Mouse (Mus musculus): ENCODE results near the gene Olfr1152. TPM values are rescaled to one million over a fixed set of nuclear protein-coding genes. Genes with fewer than 3 reads are reported as not detected.

The Olfr1152 gene
- polyA plus RNA-seq (2015; fragmentation: Nextera tagmentation; extraction: Ambion mirVana): 0.03 TPM in 1 of 2 replicates, not detected in the other

- no peak for ATAC-seq (ENCODE audit: low FRiP score, low read depth)
- no peak within 1 kb of the TSS for H3K27ac ChIP-seq
- H3K9me3 ChIP-seq: no peaks in the 10 kb centered on the region
- no peaks in the 10 kb centered on the region for H3K36me3 ChIP-seq
- no peaks in the 10 kb centered on the region for H3K4me1 ChIP-seq
- H3K9ac ChIP-seq: no peak within 1 kb of the TSS
- no peak within 1 kb of the TSS for H3K4me3 ChIP-seq
- no peak within 1 kb of the TSS for H3K4me2 ChIP-seq (replicated peaks)
- no peaks in the 10 kb centered on the region for H3K27me3 ChIP-seq
These were observed at the start of gene Olfr1152 for GRCm38 (mm10) chr2:87866192-87866591. TSS of gene Olfr1152 (plus strand) at chr2:87866492.

DNA sequence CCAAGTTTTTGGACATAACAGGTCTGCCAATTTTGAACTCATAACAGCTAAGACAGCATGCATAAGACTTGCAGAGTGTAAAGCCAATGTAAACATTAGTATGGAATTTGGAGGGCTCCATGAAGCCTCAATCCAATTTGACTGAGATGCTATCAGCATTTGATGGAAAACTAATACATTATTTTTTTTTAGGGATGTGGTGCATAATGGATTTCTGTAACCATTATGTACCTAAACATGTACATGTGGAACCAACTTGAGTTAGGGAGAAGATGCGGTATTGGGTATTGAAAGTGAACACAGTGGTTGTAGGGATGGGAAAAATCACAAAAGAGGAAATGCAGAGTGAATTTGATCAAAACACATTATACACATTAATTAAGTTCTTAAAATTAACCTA is 36.1 kb upstream of the Olfr1152 start, which contains the start of gene Olfr1148:
TSS of gene Olfr1148 (plus strand) at position 301 of the 400 bp plus-strand sequence.
- H3K27ac ChIP-seq: no peak within 1 kb of the TSS
- H3K9ac ChIP-seq: no peak within 1 kb of the TSS
- no peaks in the 10 kb centered on the region for H3K27me3 ChIP-seq
- H3K4me2 ChIP-seq (replicated peaks): no peak within 1 kb of the TSS
- no peak within 1 kb of the TSS for H3K4me3 ChIP-seq
- no peak for ATAC-seq (ENCODE audit: low FRiP score, low read depth)
- WGBS: 89% methylated on average over 1 of the region's 1 CpGs
- H3K36me3 ChIP-seq: no peaks in the 10 kb centered on the region
- H3K9me3 ChIP-seq: no peaks in the 10 kb centered on the region; the same call in 1 of the 2 replicates
- H3K4me1 ChIP-seq: no peaks in the 10 kb centered on the region

GRCm38 (mm10) chr2:87843693-87844092 is 22.6 kb upstream of the Olfr1152 start, which contains the start of gene Olfr1150-ps1:
TSS of gene Olfr1150-ps1 (plus strand) at chr2:87843993.
- no peak within 1 kb of the TSS for H3K4me3 ChIP-seq
- no peak within 1 kb of the TSS for H3K4me2 ChIP-seq (replicated peaks)
- no peak within 1 kb of the TSS for H3K27ac ChIP-seq
- no peak for ATAC-seq (ENCODE audit: low FRiP score, low read depth)
- H3K4me1 ChIP-seq: no peaks in the 10 kb centered on the region
- H3K36me3 ChIP-seq: no peaks in the 10 kb centered on the region
- 78% methylated on average over 1 of the region's 1 CpGs for WGBS
- H3K9me3 ChIP-seq: no peaks in the 10 kb centered on the region
- H3K9ac ChIP-seq: no peak within 1 kb of the TSS
- no peaks in the 10 kb centered on the region for H3K27me3 ChIP-seq

DNA sequence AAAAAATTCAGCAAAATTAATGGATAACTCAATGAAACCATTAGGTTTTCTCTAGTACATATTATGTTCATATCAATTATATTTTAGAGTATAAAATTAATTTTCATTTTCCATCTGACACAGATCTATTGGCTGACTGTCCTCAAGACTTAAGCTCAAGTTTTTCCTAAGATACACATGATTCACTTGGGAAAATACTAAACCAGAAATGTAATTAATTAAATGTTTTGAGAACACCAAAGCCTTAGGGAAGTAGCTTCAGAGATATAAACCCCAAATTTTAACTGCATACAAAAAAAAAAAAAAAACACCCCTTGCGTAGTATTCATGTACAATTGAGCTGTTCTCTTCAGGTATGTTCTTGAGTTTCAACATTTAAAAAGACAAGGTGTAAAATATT is 10.7 kb upstream of the Olfr1152 start, which contains the start of gene Olfr1151:
TSS of gene Olfr1151 (plus strand) at position 301 of the 400 bp plus-strand sequence.
- H3K36me3 ChIP-seq: no peaks in the 10 kb centered on the region
- no peak within 1 kb of the TSS for H3K4me3 ChIP-seq
- no peak within 1 kb of the TSS for H3K9ac ChIP-seq
- no peak within 1 kb of the TSS for H3K4me2 ChIP-seq (replicated peaks)
- H3K27me3 ChIP-seq: no peaks in the 10 kb centered on the region
- H3K4me1 ChIP-seq: no peaks in the 10 kb centered on the region
- no peak within 1 kb of the TSS for H3K27ac ChIP-seq
- WGBS: 94% methylated on average over 1 of the region's 1 CpGs
- H3K9me3 ChIP-seq: no peaks in the 10 kb centered on the region
- no peak for ATAC-seq (ENCODE audit: low FRiP score, low read depth)

DNA sequence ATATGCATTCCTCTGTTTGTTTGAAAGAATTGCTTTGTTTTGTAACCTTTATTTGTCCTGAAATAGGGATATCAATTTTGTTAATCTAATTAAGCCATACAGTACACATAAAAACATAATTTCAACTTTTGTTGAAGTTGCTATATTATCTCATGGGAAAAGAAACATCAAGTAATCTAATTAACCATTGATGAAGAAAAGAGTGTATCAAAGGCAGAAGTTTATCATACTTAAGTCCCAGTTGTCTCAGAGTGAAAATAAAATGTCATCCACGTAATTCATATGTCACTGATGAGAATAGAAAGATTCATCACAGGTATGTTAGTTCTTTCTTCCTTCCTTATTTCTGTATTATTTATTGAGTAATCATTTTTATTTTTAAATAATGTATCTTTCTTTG is 28.4 kb downstream of the Olfr1152 start, which contains the start of gene Olfr1153:
TSS of gene Olfr1153 (plus strand) at position 301 of the 400 bp plus-strand sequence.
- H3K9ac ChIP-seq: no peak within 1 kb of the TSS
- H3K27ac ChIP-seq: no peak within 1 kb of the TSS
- no peaks in the 10 kb centered on the region for H3K4me1 ChIP-seq
- H3K9me3 ChIP-seq: no peaks in the 10 kb centered on the region
- ATAC-seq (ENCODE audit: low FRiP score, low read depth): no peak
- WGBS: 72% methylated on average over 1 of the region's 1 CpGs
- no peaks in the 10 kb centered on the region for H3K27me3 ChIP-seq
- no peaks in the 10 kb centered on the region for H3K36me3 ChIP-seq
- H3K4me3 ChIP-seq: no peak within 1 kb of the TSS
- H3K4me2 ChIP-seq (replicated peaks): no peak within 1 kb of the TSS

GRCm38 (mm10) chr2:87905066-87905465 is 38.8 kb downstream of the Olfr1152 start, which contains the start of gene Olfr1154:
TSS of gene Olfr1154 (minus strand) at chr2:87905166.
- H3K27me3 ChIP-seq: no peaks in the 10 kb centered on the region
- ATAC-seq (ENCODE audit: low FRiP score, low read depth): no peak
- no peaks in the 10 kb centered on the region for H3K9me3 ChIP-seq
- WGBS: 77% methylated on average over 1 of the region's 1 CpGs
- H3K4me2 ChIP-seq (replicated peaks): no peak within 1 kb of the TSS
- no peaks in the 10 kb centered on the region for H3K4me1 ChIP-seq
- H3K36me3 ChIP-seq: no peaks in the 10 kb centered on the region
- no peak within 1 kb of the TSS for H3K4me3 ChIP-seq
- H3K9ac ChIP-seq: no peak within 1 kb of the TSS
- no peak within 1 kb of the TSS for H3K27ac ChIP-seq

Other genes with a start within 250 kb of the Olfr1152 start
- gene Olfr1131, start 239.4 kb upstream of the Olfr1152 start, polyA plus RNA-seq (2015; fragmentation: Nextera tagmentation; extraction: Ambion mirVana): not detected in 2 replicates
- gene Olfr1132, start 229.0 kb upstream of the Olfr1152 start, polyA plus RNA-seq (2015; fragmentation: Nextera tagmentation; extraction: Ambion mirVana): not detected in 2 replicates
- gene Olfr1133, start 219.1 kb upstream of the Olfr1152 start, polyA plus RNA-seq (2015; fragmentation: Nextera tagmentation; extraction: Ambion mirVana): not detected in 2 replicates
- not detected in 2 replicates for gene Olfr1134, start 208.0 kb upstream of the Olfr1152 start, polyA plus RNA-seq (2015; fragmentation: Nextera tagmentation; extraction: Ambion mirVana)
- gene Olfr1135, start 192.8 kb upstream of the Olfr1152 start, polyA plus RNA-seq (2015; fragmentation: Nextera tagmentation; extraction: Ambion mirVana): not detected in 2 replicates
- gene Olfr1136, start 172.5 kb upstream of the Olfr1152 start, polyA plus RNA-seq (2015; fragmentation: Nextera tagmentation; extraction: Ambion mirVana): not detected in 2 replicates
- not detected in 2 replicates for gene Olfr1137, start 153.3 kb upstream of the Olfr1152 start, polyA plus RNA-seq (2015; fragmentation: Nextera tagmentation; extraction: Ambion mirVana)
- not detected in 2 replicates for gene Olfr1138, start 126.5 kb upstream of the Olfr1152 start, polyA plus RNA-seq (2015; fragmentation: Nextera tagmentation; extraction: Ambion mirVana)
- not detected in 2 replicates for gene Olfr1140, start 122.7 kb upstream of the Olfr1152 start, polyA plus RNA-seq (2015; fragmentation: Nextera tagmentation; extraction: Ambion mirVana)
- not detected in 2 replicates for gene Olfr1141, start 112.5 kb upstream of the Olfr1152 start, polyA plus RNA-seq (2015; fragmentation: Nextera tagmentation; extraction: Ambion mirVana)
- not detected in 2 replicates for gene Olfr152, start 87.0 kb upstream of the Olfr1152 start, polyA plus RNA-seq (2015; fragmentation: Nextera tagmentation; extraction: Ambion mirVana)
- not detected in 2 replicates for gene Olfr1143, start 65.9 kb upstream of the Olfr1152 start, polyA plus RNA-seq (2015; fragmentation: Nextera tagmentation; extraction: Ambion mirVana)
- gene Olfr1145, start 56.7 kb upstream of the Olfr1152 start, polyA plus RNA-seq (2015; fragmentation: Nextera tagmentation; extraction: Ambion mirVana): not detected in 2 replicates
- gene Olfr1148, start 36.0 kb upstream of the Olfr1152 start, polyA plus RNA-seq (2015; fragmentation: Nextera tagmentation; extraction: Ambion mirVana): not detected in 2 replicates
- gene Olfr1150-ps1, start 22.5 kb upstream of the Olfr1152 start, polyA plus RNA-seq (2015; fragmentation: Nextera tagmentation; extraction: Ambion mirVana): not detected in 2 replicates
- not detected in 2 replicates for gene Olfr1151, start 10.6 kb upstream of the Olfr1152 start, polyA plus RNA-seq (2015; fragmentation: Nextera tagmentation; extraction: Ambion mirVana)
- gene Olfr1153, start 28.5 kb downstream of the Olfr1152 start, polyA plus RNA-seq (2015; fragmentation: Nextera tagmentation; extraction: Ambion mirVana): not detected in 2 replicates
- gene Olfr1154, start 38.7 kb downstream of the Olfr1152 start, polyA plus RNA-seq (2015; fragmentation: Nextera tagmentation; extraction: Ambion mirVana): not detected in 2 replicates
- gene Olfr1155, start 78.6 kb downstream of the Olfr1152 start, polyA plus RNA-seq (2015; fragmentation: Nextera tagmentation; extraction: Ambion mirVana): not detected in 2 replicates
- gene Olfr1156, start 86.6 kb downstream of the Olfr1152 start, polyA plus RNA-seq (2015; fragmentation: Nextera tagmentation; extraction: Ambion mirVana): not detected in 2 replicates
- gene Olfr1157, start 101.8 kb downstream of the Olfr1152 start, polyA plus RNA-seq (2015; fragmentation: Nextera tagmentation; extraction: Ambion mirVana): not detected in 2 replicates
- not detected in 2 replicates for gene Olfr74, start 108.2 kb downstream of the Olfr1152 start, polyA plus RNA-seq (2015; fragmentation: Nextera tagmentation; extraction: Ambion mirVana)
- gene Olfr1158, start 123.6 kb downstream of the Olfr1152 start, polyA plus RNA-seq (2015; fragmentation: Nextera tagmentation; extraction: Ambion mirVana): not detected in 2 replicates
- gene Olfr1160, start 141.8 kb downstream of the Olfr1152 start, polyA plus RNA-seq (2015; fragmentation: Nextera tagmentation; extraction: Ambion mirVana): not detected in 2 replicates
- not detected in 2 replicates for gene Olfr1161, start 156.3 kb downstream of the Olfr1152 start, polyA plus RNA-seq (2015; fragmentation: Nextera tagmentation; extraction: Ambion mirVana)
- not detected in 2 replicates for gene Olfr73, start 171.2 kb downstream of the Olfr1152 start, polyA plus RNA-seq (2015; fragmentation: Nextera tagmentation; extraction: Ambion mirVana)
- gene Olfr1162, start 184.6 kb downstream of the Olfr1152 start, polyA plus RNA-seq (2015; fragmentation: Nextera tagmentation; extraction: Ambion mirVana): not detected in 2 replicates
- gene Olfr1163, start 205.3 kb downstream of the Olfr1152 start, polyA plus RNA-seq (2015; fragmentation: Nextera tagmentation; extraction: Ambion mirVana): not detected in 2 replicates
- not detected in 2 replicates for gene Olfr1164, start 227.5 kb downstream of the Olfr1152 start, polyA plus RNA-seq (2015; fragmentation: Nextera tagmentation; extraction: Ambion mirVana)

Data from limb, embryonic 13.5 days (tissue).